Mouse (Mus musculus): Measurements from ENCODE around the gene Hist2h2be. TPM values are rescaled to one million over a fixed set of nuclear protein-coding genes. Genes with fewer than 3 reads are reported as not detected.

The Hist2h2be gene
- 23.4 TPM for polyA plus RNA-seq (2014; fragmentation: Illumina TruSeq; extraction: RNeasy Lipid Tissue Mini Kit (QIAGEN cat#74804))

DNA sequence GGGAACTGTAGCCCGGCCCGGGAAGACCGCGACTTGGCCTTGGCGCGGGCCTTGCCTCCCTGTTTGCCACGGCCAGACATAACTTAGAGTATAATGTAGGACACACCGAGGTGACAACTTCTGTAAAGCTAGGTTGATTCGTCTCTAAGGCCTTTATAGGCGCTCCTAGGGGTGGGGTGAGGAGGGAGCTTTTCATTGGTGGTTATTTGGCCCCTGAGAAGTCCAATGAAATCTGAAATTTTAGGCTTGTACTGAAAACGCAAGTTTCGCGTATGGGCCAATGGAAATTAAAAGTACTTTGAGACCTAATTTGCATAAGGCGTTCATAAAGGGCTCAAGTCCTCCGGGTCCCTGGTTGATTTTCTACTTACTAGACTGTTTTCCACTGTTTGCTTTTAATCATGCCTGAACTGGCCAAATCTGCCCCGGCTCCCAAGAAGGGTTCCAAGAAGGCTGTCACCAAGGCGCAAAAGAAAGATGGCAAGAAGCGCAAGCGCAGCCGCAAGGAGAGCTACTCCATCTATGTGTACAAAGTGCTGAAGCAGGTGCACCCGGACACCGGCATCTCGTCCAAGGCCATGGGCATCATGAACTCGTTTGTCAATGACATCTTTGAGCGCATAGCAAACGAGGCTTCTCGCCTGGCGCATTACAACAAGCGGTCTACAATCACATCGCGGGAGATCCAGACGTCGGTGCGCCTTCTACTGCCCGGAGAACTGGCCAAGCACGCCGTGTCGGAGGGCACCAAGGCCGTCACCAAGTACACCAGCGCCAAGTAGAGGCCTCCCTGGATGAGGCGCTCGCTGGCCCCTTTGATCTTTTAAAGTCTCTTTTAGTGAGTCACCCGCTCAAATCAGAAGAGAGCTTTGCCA lies at the start of gene Hist2h2be, which contains the start of gene Hist2h2ac:
Hist2h2be (plus strand) TSS at position 355 of the 875 bp plus-strand sequence.
Hist2h2ac (minus strand) TSS at position 116 of the 875 bp plus-strand sequence.

DNA sequence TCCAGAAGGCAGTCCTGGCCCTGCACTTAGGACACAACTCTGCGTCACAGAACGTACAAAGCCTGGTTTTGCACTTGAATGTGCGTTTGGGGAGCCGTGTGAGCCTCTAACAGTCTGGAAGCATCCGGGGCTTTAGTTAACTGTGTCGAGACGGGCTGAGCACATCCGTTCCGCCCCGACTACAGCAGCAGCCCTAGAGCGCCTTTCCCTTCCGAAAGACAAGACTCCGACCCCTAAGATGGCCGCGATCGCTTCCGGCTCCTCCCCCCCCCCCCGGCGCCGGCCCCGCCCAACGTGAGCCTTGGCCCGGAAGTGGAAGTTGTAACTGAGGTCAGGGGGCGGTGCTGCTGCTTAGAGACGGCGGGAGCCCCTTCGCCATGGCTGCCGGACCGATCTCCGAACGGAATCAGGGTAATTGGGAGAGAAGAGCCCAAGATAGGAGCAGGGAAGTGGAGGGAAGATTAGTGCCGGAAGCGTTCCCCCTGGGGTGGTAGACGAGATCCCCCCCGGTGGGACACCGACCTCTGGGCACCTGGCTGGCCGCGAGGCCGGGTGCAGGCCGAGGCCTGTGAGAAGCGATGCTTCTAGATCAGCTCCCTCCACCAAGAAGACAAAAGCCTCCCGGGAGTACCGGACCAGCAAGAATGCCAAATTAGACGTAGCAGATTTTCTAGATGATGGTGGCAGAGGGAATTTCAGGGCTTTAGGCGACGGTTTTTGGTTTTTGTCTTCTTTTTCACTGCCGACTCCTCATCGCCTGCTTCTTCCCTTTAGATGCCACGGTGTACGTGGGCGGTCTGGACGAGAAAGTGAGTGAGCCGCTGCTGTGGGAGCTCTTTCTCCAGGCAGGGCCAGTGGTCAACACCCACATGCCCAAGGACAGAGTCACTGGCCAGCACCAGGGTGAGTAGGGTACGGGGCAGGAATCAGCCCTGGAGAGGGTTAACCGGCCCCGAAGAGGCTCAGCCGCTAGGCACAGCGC lies 48.4 kb upstream of the Hist2h2be start, which contains the start of gene Sf3b4:
Sf3b4 (plus strand) TSS at position 136 of the 982 bp plus-strand sequence.

DNA sequence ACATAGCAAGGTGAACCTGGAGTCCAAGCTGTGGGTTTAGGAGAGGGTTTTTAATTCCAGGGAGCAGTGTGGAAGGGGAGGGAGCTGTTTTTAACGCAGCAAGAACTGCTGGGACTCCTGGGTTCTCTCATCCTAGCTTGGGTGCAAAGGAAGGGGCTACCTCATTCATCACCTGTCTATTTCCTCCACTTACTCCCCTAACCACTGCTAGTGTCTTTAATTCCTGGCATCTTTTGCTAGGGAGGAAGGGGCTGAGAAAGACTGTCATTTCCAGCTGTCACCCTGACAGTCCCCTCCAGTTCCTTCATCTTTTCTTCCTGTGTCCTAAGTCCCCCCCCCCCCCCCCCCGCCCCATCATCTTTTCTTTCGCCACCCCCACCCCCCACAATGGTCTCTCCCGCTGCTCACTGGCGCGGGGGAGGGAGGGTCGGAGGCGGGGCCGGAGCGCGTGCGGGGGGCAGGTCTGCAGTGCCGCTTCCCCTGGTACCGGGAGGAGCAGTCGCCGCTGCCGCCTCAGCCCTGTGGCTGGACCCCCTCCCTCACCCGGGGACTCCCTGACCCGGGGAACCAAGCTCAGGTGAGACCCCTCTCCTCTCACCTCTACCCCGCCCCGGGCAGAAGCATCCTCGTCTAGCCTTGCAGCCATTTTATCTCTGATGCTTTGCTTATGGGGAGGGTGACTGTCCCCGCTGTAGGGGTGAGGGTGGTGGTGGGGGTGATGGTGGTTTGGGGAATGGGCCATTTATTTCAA lies 40.0 kb upstream of the Hist2h2be start, which contains the start of gene Sv2a:
Sv2a (plus strand) TSS at position 425 of the 751 bp plus-strand sequence.

DNA sequence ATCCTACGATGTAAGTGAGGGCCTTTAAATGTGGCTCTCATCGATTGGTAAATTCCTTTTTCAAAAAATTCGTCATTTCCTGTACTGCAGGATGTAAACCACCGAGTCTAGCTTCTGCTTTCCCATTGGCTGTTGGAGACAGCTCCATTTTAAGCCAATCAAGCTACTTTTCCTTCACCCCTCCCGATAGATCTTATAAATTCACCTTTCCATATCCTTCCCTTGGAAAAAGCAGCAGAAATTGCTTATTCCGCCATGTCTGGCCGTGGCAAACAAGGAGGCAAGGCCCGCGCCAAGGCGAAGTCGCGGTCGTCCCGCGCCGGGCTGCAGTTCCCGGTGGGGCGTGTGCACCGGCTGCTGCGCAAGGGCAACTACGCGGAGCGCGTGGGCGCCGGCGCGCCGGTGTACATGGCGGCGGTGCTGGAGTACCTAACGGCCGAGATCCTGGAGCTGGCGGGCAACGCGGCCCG lies 1.2 kb upstream of the Hist2h2be start, which contains the start of the genes Bola1 and Hist2h2ab:
Bola1 (minus strand) TSS at position 49 of the 470 bp plus-strand sequence.
Hist2h2ab (plus strand) TSS at position 205 of the 470 bp plus-strand sequence.

DNA sequence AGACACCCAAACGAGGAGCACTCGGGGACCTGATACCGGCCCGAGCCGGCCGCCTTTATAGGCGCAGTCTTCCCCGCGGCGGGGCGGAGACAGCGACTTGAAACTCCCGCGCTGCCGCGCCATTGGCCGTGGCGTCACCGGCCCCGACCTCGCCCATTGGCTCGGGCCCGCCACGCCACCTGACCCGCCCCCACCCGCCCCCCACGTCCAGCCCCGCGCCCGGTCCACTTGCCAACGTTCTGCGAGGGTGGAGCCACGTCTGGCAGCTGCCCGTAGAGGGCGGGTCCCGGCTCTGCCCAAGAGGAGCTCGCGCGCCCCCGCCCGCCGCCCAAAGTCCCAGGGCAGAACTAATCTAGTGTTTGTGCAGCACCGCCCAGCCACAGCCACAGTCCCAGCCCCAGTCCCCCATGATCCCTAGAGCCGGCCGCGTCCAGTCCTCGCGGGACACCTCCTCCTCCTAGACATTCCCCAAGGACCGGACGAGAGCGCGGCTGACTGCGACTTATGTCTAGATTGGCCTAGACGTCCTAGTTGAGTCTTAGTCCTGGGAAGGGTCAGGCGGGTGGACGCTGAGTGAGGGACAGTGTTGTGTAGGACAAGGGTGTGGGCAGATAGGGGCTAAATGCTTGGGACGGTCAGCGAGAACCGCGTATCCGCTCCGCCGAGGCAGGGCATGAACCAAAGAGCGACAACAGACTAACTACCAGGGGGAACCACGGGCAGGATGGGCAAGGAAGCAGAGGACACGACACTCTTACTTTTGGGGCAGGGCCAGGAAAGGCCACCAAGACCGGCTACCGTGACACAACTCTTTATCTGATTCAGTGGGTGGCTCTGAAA lies 18.3 kb downstream of the Hist2h2be start, which contains the start of gene Hist2h3c2:
Hist2h3c2 (minus strand) TSS at position 174 of the 840 bp plus-strand sequence.

DNA sequence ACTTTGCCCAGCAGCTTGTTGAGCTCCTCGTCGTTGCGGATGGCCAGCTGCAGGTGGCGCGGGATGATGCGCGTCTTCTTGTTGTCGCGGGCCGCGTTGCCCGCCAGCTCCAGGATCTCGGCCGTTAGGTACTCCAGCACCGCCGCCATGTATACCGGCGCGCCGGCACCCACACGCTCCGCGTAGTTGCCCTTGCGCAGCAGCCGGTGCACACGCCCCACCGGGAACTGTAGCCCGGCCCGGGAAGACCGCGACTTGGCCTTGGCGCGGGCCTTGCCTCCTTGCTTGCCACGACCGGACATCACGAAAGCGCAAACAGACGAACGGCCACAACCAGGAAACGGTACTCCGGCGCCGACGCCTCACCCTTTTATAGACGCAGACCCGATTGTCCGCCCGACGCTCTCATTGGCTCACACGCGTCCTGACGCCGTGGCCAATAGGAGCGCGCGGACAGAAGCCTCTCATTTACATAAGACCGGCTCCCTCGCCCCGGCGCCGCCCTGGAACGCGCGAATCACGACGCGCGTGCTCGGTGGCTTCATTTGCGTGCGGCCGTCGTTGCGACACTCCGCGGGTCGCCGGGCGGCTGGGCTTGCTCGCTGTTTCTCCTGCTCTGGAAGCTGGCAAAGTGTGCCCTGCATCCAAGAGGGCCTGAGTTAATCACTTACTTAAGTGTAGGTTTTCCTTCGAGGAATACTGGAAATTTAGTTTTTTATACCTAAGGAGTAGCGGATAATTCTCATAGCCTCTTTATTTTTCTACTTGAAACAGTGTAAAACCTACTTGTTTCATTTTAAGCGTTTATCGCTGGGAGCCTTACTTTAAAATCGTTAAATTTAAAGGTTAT lies 19.3 kb downstream of the Hist2h2be start, which contains the start of gene Hist2h2aa2:
Hist2h2aa2 (minus strand) TSS at position 328 of the 850 bp plus-strand sequence.

DNA sequence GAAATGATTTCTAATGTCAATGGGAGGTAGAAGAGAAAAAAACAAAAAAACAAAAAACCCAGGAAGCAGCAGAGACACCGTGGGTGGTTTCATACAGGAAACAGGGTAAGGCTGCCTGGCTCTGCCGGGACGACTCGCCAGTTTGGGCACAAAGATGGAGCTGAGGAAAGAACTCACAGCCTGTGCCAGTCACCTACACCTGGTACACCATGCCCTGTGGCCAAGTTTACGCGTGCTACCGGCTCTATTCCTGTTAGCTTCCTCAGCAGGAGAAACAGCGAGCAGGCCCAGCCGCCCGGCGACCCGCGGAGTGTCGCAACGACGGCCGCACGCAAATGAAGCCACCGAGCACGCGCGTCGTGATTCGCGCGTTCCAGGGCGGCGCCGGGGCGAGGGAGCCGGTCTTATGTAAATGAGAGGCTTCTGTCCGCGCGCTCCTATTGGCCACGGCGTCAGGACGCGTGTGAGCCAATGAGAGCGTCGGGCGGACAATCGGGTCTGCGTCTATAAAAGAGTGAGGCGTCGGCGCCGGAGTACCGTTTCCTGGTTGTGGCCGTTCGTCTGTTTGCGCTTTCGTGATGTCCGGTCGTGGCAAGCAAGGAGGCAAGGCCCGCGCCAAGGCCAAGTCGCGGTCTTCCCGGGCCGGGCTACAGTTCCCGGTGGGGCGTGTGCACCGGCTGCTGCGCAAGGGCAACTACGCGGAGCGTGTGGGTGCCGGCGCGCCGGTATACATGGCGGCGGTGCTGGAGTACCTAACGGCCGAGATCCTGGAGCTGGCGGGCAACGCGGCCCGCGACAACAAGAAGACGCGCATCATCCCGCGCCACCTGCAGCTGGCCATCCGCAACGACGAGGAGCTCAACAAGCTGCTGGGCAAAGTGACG lies 24.3 kb downstream of the Hist2h2be start, which contains the start of gene Hist2h2aa1:
Hist2h2aa1 (plus strand) TSS at position 495 of the 884 bp plus-strand sequence.

DNA sequence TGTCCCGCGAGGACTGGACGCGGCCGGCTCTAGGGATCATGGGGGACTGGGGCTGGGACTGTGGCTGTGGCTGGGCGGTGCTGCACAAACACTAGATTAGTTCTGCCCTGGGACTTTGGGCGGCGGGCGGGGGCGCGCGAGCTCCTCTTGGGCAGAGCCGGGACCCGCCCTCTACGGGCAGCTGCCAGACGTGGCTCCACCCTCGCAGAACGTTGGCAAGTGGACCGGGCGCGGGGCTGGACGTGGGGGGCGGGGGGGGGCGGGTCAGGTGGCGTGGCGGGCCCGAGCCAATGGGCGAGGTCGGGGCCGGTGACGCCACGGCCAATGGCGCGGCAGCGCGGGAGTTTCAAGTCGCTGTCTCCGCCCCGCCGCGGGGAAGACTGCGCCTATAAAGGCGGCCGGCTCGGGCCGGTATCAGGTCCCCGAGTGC lies 25.5 kb downstream of the Hist2h2be start, which contains the start of gene Hist2h3c1:
Hist2h3c1 (plus strand) TSS at position 259 of the 430 bp plus-strand sequence.

DNA sequence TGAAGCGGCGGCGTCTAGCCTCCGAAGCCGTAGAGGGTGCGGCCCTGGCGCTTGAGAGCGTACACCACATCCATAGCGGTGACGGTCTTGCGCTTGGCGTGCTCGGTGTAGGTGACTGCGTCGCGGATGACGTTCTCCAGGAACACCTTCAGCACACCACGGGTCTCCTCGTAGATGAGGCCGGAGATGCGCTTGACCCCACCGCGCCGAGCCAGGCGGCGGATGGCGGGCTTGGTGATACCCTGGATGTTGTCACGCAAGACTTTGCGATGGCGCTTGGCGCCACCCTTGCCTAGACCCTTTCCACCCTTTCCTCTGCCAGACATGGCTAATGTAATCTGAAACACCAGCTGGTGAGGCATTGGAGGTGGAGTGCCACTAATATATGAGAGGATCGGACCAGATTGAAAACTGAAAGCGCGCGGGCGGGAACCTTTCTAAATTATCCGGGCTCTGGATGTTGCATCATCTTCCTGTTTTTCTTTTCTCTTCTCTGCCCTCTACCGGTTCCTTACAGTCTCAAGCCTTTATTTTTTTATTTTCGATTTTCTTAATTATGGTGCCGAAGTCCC lies 42.1 kb downstream of the Hist2h2be start, which contains the start of gene Hist2h4:
Hist2h4 (minus strand) TSS at position 333 of the 572 bp plus-strand sequence.

DNA sequence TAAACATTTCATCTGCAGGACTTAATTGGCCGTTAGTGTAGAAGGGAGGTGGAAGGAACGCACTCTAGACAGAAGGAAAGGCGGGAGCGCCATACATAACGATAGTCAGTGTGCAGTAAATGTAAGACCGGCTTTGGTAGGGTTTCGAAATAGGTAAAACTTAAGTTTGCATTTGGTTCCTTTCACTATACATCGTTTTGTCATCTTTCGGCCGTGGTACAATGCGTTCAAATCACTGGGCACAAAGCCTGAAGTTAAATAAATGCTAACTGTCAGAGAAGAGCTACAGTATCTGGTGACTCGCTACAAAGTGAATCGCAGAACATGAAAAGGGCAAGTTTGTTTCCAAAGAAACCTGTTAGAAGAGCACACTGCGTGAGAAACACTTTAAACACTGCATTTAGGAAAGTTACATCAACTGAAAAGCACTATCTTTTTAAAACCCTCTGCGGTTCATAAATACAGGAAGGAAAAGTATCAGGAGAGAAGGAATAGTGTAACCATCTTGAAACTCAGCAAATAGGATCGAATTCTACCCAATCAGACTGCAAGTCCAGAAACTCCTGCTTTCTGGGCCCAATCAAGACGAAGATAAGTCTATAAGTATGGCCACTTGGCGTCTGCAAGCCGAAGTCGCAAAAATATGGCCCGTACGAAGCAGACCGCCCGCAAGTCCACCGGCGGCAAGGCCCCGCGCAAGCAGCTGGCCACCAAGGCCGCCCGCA lies 47.3 kb downstream of the Hist2h2be start, which contains the start of gene Hist2h3b:
Hist2h3b (plus strand) TSS at position 604 of the 725 bp plus-strand sequence.

DNA sequence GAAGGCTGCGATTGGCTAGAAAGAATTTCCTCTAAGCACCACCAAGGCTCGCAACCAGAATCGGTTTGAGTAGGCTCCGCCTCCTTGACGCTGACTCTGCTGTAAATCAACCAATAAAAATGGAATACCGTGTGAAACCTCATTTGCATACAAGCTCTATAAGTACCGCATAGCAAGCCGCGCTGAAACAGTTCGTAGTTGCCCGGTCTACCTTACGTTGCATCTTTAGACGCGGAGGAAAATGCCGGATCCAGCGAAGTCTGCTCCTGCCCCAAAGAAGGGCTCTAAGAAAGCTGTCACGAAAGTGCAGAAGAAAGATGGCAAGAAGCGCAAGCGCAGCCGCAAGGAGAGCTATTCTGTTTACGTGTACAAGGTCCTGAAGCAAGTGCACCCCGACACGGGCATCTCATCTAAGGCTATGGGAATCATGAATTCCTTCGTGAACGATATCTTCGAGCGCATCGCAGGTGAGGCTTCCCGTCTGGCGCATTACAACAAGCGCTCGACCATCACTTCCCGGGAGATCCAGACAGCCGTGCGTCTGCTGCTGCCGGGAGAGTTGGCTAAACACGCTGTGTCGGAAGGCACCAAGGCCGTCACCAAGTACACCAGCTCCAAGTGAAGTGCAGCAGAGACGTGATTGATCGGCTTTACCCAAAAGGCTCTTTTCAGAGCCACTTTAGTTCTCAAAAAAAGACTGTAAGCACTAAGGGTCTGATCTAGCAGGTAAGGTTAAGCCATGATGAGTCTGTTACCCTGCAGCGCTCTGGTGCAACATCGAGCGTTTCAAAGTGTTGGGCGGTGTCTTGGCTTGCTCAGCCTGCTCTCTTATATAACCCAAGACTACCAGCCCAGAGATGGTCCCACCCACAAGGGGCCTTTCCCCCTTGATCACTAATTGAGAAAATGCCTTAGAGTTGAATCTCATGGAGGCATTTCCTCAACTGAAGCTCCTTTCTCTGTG lies 48.9 kb downstream of the Hist2h2be start, which contains the start of gene Hist2h2bb:
Hist2h2bb (plus strand) TSS at position 242 of the 964 bp plus-strand sequence.

